Mouse (Mus musculus) forebrain, embryonic 13.5 days (tissue): Measurements from ENCODE around the gene Zp2. TPM values are rescaled to one million over a fixed set of nuclear protein-coding genes. Genes with fewer than 3 reads are reported as not detected.
A peak's percentile ranks its signal among the peaks of the same experiment; 100 is the strongest.

Experiments
- ATAC-seq: fragments of 200-750 bp; cut with Nextera tagmentation; 2 replicates; pipeline ENCODE4 v1.8.0; 2017
- H3K27ac ChIP-seq: fragments of 300-500 bp; sonication (generic); 2 replicates; pipeline ENCODE4 v1.5.1; 2015; ENCODE audit warnings: inconsistent platforms, mild to moderate bottlenecking, moderate library complexity
- H3K27me3 ChIP-seq: fragments of 300-500 bp; sonication (generic); 2 replicates; pipeline ENCODE4 v1.6.1; 2015; ENCODE audit warnings: mild to moderate bottlenecking, inconsistent platforms
- H3K36me3 ChIP-seq: fragments of 300-500 bp; sonication (generic); 2 replicates; pipeline ENCODE4 v1.6.1; 2015; ENCODE audit warnings: mild to moderate bottlenecking, inconsistent platforms; ENCODE audit not compliant: poor library complexity, severe bottlenecking
- H3K4me1 ChIP-seq: fragments of 300-500 bp; sonication (generic); 2 replicates; pipeline ENCODE4 v1.6.1; 2015; ENCODE audit warnings: inconsistent platforms
- H3K4me2 ChIP-seq: fragments of 300-500 bp; sonication (generic); 2 replicates; pipeline ENCODE4 v1.6.1; 2015; ENCODE audit warnings: inconsistent platforms, mild to moderate bottlenecking, moderate library complexity
- H3K4me3 ChIP-seq: fragments of 300-500 bp; sonication (generic); 2 replicates; pipeline ENCODE4 v1.5.1; 2015; ENCODE audit warnings: mild to moderate bottlenecking, inconsistent platforms
- H3K9ac ChIP-seq: fragments of 300-500 bp; sonication (generic); 2 replicates; pipeline ENCODE4 v1.6.1; 2015; ENCODE audit warnings: mild to moderate bottlenecking, inconsistent platforms
- H3K9me3 ChIP-seq: fragments of 300-500 bp; sonication (generic); replicated peaks from 2 replicates; pipeline ENCODE4 v1.6.1; 2016; ENCODE audit warnings: inconsistent platforms
- WGBS: fragments of 180-500 bp; shearing (Covaris S2); methylation state at CpG from one replicate; pipeline ENCODE4 v1.1.7; 2015; 5-methylcytosine and 5-hydroxymethylcytosine counted together
- polyA plus RNA-seq: library from polyadenylated mRNA; unstranded; fragments of >200 nt; fragmentation: Nextera tagmentation; extraction: Ambion mirVana; gene quantifications from 2 replicates; pipeline ENCODE4 v1.2.1, GENCODE M21; 2015

Zp2 gene
- not detected in 2 replicates for polyA plus RNA-seq

GRCm38 (mm10) chr7:120145191-120145590 is at the start of gene Zp2:
TSS of gene Zp2 (minus strand) at chr7:120145291.
- Histone ChIP-seq H3K4me1 (no peaks in the 10 kb centered on the region), H3K27me3 (peaks cover 36% of the 10 kb centered on the region), H3K9ac (no peak within 1 kb of the TSS), H3K4me2 (no peak within 1 kb of the TSS), H3K36me3 (no peaks in the 10 kb centered on the region), H3K4me3 (no peak within 1 kb of the TSS), H3K9me3 (no peaks in the 10 kb centered on the region), H3K27ac (no peak within 1 kb of the TSS)
- 79% methylated on average over 9 of the region's 9 CpGs for WGBS
- ATAC-seq: no peak

GRCm38 (mm10) chr7:120192816-120193215 is 47.7 kb upstream of the Zp2 start:
- Histone ChIP-seq H3K27me3 (peaks cover 6% of the 10 kb centered on the region), H3K9ac (no peak overlapping the region), H3K4me3 (no peak overlapping the region), H3K9me3 (no peaks in the 10 kb centered on the region), H3K36me3 (no peaks in the 10 kb centered on the region), H3K27ac (no peak overlapping the region), H3K4me1 (no peaks in the 10 kb centered on the region; the same call in 1 of the 2 replicates), H3K4me2 (no peak overlapping the region)
- no peak for ATAC-seq
- 86% methylated on average over 6 of the region's 6 CpGs for WGBS

- ATAC-seq: no peak
- 76% methylated on average over 3 of the region's 3 CpGs for WGBS
Observed at GRCm38 (mm10) chr7:120192207-120192606, 47.1 kb upstream of the Zp2 start.

GRCm38 (mm10) chr7:120190150-120190665 is 45.1 kb upstream of the Zp2 start:
- H3K4me3 ChIP-seq: no peak overlapping the region
- H3K4me2 ChIP-seq: no peak overlapping the region
- WGBS: 67% methylated on average over 8 of the region's 8 CpGs
- ATAC-seq: no peak
- H3K36me3 ChIP-seq: no peaks in the 10 kb centered on the region
- no peak overlapping the region for H3K27ac ChIP-seq
- H3K4me1 ChIP-seq: no peaks in the 10 kb centered on the region; the same call in 1 of the 2 replicates
- no peaks in the 10 kb centered on the region for H3K27me3 ChIP-seq
- H3K9ac ChIP-seq: no peak overlapping the region
- no peaks in the 10 kb centered on the region for H3K9me3 ChIP-seq

More at GRCm38 (mm10) chr7:120192207-120192606, 47.1 kb upstream of the Zp2 start:
- Histone ChIP-seq H3K4me2 (no peak overlapping the region), H3K9ac (no peak overlapping the region), H3K9me3 (no peaks in the 10 kb centered on the region), H3K4me1 (no peaks in the 10 kb centered on the region; the same call in 1 of the 2 replicates), H3K27me3 (peaks cover under 1% of the 10 kb centered on the region; the same call in 1 of the 2 replicates), H3K36me3 (no peaks in the 10 kb centered on the region), H3K4me3 (no peak overlapping the region), H3K27ac (no peak overlapping the region)

GRCm38 (mm10) chr7:120189369-120190149 is 44.5 kb upstream of the Zp2 start:
- H3K9ac ChIP-seq: no peak overlapping the region
- H3K36me3 ChIP-seq: no peaks in the 10 kb centered on the region
- H3K9me3 ChIP-seq: no peaks in the 10 kb centered on the region
- H3K4me2 ChIP-seq: no peak overlapping the region
- H3K4me3 ChIP-seq: no peak overlapping the region
- no peak overlapping the region for H3K27ac ChIP-seq
- 79% methylated on average over 8 of the region's 8 CpGs for WGBS
- ATAC-seq: no peak
- no peaks in the 10 kb centered on the region; the same call in 1 of the 2 replicates for H3K4me1 ChIP-seq
- no peaks in the 10 kb centered on the region for H3K27me3 ChIP-seq

- H3K4me2 ChIP-seq: no peak overlapping the region
- no peak overlapping the region for H3K9ac ChIP-seq
- ATAC-seq: no peak
- H3K4me3 ChIP-seq: no peak overlapping the region
- no peaks in the 10 kb centered on the region; the same call in 1 of the 2 replicates for H3K4me1 ChIP-seq
- 89% methylated on average over 5 of the region's 5 CpGs for WGBS
- no peaks in the 10 kb centered on the region for H3K9me3 ChIP-seq
- no peaks in the 10 kb centered on the region for H3K36me3 ChIP-seq
- H3K27me3 ChIP-seq: no peaks in the 10 kb centered on the region
- H3K27ac ChIP-seq: no peak overlapping the region
Observed at GRCm38 (mm10) chr7:120188946-120189345, 43.9 kb upstream of the Zp2 start.

- no peak for ATAC-seq
- no peak overlapping the region for H3K27ac ChIP-seq
- no peaks in the 10 kb centered on the region for H3K36me3 ChIP-seq
- H3K4me1 ChIP-seq: peaks cover 7% of the 10 kb centered on the region; the same call in 1 of the 2 replicates
- no peaks in the 10 kb centered on the region for H3K27me3 ChIP-seq
- no peaks in the 10 kb centered on the region for H3K9me3 ChIP-seq
- H3K4me3 ChIP-seq: no peak overlapping the region
- no peak overlapping the region for H3K9ac ChIP-seq
- no peak overlapping the region for H3K4me2 ChIP-seq
Observed at GRCm38 (mm10) chr7:120182891-120183290, 37.8 kb upstream of the Zp2 start.

GRCm38 (mm10) chr7:120181401-120182230 is 36.5 kb upstream of the Zp2 start:
- no peak overlapping the region for H3K27ac ChIP-seq
- 96% methylated on average over 4 of the region's 4 CpGs for WGBS
- no peaks in the 10 kb centered on the region for H3K27me3 ChIP-seq
- H3K9me3 ChIP-seq: no peaks in the 10 kb centered on the region
- peak; percentile 51; the same call in 1 of the 2 replicates for ATAC-seq
- H3K4me2 ChIP-seq: no peak overlapping the region
- no peak overlapping the region for H3K9ac ChIP-seq
- H3K36me3 ChIP-seq: no peaks in the 10 kb centered on the region
- peaks cover 7% of the 10 kb centered on the region; the same call in 1 of the 2 replicates for H3K4me1 ChIP-seq
- no peak overlapping the region for H3K4me3 ChIP-seq

- Histone ChIP-seq H3K27me3 (no peaks in the 10 kb centered on the region), H3K4me1 (peaks cover 7% of the 10 kb centered on the region; the same call in 1 of the 2 replicates), H3K4me2 (no peak overlapping the region), H3K9ac (no peak overlapping the region), H3K4me3 (no peak overlapping the region), H3K9me3 (no peaks in the 10 kb centered on the region), H3K27ac (no peak overlapping the region), H3K36me3 (no peaks in the 10 kb centered on the region)
- ATAC-seq: no peak
- 91% methylated on average over 5 of the region's 5 CpGs for WGBS
Observed at GRCm38 (mm10) chr7:120180547-120180946, 35.5 kb upstream of the Zp2 start.

GRCm38 (mm10) chr7:120178935-120179334 is 33.8 kb upstream of the Zp2 start:
- H3K27ac ChIP-seq: no peak overlapping the region
- no peaks in the 10 kb centered on the region for H3K27me3 ChIP-seq
- WGBS: 13% methylated on average over 2 of the region's 2 CpGs
- no peaks in the 10 kb centered on the region for H3K9me3 ChIP-seq
- no peak for ATAC-seq
- no peak overlapping the region for H3K4me3 ChIP-seq
- no peak overlapping the region for H3K4me2 ChIP-seq
- H3K4me1 ChIP-seq: peaks cover 7% of the 10 kb centered on the region; the same call in 1 of the 2 replicates
- H3K9ac ChIP-seq: no peak overlapping the region
- no peaks in the 10 kb centered on the region for H3K36me3 ChIP-seq

GRCm38 (mm10) chr7:120177611-120178010 is 32.5 kb upstream of the Zp2 start:
- Histone ChIP-seq H3K4me2 (no peak overlapping the region), H3K4me3 (no peak overlapping the region), H3K27me3 (no peaks in the 10 kb centered on the region), H3K4me1 (peaks cover 7% of the 10 kb centered on the region; the same call in 1 of the 2 replicates), H3K9ac (no peak overlapping the region), H3K9me3 (no peaks in the 10 kb centered on the region), H3K27ac (no peak overlapping the region), H3K36me3 (no peaks in the 10 kb centered on the region)
- 85% methylated on average over 3 of the region's 3 CpGs for WGBS
- ATAC-seq: no peak
